Mouse (Mus musculus) c-Kit-positive CD71-negative TER-119-negative erythroid progenitor cells, embryonic 14.5 days (primary cell): ENCODE results near the gene Hspa12b.

Experiments used
- DNase-seq: peaks from one replicate; pipeline ENCODE4 v3.0.0-alpha.2; 2013; ENCODE audit warnings: low read depth

Hspa12b gene

DNA sequence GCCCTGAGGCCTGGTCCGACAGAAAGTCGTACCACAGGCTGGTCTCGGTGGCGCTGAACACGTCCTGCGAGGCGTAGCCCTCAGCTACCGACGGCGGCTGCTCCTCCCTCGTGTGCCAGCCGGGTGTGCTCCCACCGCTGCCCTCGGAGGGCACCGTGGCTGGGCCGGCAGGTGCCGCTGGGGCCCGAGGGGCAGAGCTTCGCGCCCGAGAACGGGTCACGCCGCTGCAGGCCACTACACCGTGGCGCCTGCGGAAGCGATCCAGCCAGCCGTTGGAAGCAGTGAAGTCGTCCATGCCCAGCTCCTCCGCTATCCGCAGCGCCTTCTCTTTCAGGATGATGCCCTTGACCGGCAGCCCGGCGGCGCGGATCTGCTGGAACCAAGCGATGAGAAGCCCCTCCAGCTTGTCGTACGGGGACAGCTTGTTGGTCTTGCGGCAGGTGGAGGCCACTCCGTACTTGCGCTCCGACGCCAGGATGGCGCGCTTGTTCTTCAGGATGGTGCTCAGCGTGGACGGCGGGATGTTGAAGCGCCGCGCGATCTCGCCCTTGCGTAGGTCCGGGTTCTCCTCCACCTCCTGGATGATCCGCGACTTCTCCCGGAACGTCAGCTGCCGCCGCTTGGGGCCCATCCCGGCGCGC, 52.3 kb downstream of the Hspa12b start:
- no peak for DNase-seq

DNA sequence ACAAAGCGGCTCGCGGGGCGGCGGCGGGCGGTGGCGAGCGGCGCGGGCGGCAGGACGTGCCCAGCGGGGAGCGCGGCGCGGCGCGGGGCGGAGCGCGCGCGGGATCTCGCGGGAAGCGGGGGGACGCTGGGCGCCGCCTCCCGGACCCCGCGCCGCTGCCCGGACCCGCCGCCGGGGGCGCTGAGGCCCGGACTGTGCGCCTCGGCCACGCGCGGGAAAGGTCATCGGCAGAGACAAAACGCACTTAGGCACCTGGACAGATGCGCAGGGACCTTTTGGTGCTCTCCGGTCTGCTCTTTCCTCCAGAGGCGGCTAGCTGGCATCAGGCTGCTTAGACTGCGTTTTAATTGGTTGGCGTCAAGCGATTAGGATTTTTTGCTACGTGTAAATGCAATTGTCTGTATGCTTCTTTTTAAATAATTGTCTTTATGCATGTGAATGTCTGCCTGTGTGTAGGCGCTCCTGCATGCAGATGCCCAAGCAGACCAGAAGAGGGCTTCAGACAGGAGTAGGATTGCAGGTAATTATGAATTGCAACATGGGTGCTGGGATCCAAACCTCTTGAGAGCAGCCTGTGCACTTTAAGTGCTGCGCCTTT, 53.0 kb downstream of the Hspa12b start, which contains the start of gene Cenpb:
Gene Cenpb, minus strand, starts transcription at position 78 of the 598 bp plus-strand sequence.
- peak; percentile 50 for DNase-seq

DNA sequence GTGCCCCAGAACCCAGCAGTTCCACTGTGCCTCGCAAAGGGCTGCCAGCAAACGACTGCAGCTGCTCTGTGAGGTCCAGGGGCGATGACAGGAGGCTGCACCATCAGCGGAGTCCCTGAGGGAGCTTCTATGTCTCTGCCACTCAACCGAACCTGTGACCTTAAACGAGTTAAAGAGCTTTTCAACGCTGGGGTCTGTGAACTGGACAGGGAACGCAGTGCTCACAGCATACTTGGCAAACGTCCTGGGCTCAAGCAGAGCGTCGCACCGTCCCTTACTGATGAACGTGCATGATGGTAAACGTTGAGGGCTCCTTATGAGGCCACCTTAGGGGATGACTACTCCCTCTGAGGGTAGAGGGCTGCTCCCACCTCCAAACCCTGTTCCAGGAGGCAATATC, 59.3 kb downstream of the Hspa12b start:
- DNase-seq, result no peak

DNA sequence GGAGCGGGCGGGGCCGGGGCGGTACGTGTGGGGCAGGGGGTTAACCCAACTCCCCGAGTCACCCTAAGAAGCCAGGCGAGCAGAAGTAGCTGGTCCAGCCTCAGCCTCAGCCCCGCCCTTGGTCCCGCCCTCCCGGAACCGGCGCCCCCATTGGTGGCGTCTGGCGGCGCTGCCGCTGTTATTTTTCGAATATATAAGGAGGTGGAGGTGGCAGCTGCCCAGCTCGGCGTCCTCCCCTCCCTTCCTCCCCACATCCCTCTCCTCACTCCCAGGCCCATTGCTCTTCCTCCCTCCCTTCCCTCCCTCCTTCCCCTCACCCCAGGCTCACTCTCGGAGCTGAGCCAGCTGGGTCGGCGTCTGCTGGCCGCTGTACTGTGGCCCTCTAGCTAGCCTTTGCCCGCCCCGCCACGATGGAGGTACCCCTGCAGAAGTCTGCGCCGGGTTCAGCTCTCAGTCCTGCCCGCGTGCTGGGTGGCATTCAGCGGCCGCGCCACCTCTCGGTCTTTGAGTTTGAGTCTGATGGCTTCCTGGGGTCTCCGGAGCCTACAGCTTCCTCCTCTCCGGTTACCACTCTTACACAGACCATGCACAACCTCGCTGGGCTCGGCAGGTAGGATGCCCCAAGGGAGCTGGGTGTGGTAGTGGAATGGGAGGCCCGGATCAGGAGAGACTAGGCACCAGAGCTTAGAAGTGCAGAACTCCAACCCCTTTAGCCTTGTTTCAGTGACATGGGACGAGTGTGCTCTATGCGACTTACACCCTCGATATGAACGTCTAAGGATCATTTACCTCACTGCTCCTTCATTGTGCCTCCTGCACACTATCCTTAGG, 59.9 kb downstream of the Hspa12b start, which contains the start of the genes Cdc25b and Spef1:
Gene Cdc25b, plus strand, starts transcription at position 179 of the 831 bp plus-strand sequence.
Gene Spef1, minus strand, starts transcription at position 512 of the 831 bp plus-strand sequence.
- DNase-seq, result peak; percentile 61

DNA sequence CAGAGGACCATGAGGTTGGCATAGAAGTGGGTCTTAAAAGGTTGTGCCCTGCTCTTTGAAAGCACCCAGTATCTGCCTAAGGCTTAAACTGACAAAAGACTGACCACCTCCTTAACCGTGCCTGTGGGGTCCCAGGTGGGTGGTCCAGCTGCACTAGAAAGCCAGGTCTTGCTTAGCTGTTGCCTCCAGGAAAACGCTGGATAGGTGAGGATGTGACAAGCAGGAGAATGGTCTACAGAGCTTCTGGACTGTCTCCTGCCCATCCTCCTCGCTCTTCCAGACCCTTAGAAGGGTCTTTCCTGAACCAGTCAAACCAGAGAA, 60.5 kb downstream of the Hspa12b start:
- DNase-seq, result no peak

DNA sequence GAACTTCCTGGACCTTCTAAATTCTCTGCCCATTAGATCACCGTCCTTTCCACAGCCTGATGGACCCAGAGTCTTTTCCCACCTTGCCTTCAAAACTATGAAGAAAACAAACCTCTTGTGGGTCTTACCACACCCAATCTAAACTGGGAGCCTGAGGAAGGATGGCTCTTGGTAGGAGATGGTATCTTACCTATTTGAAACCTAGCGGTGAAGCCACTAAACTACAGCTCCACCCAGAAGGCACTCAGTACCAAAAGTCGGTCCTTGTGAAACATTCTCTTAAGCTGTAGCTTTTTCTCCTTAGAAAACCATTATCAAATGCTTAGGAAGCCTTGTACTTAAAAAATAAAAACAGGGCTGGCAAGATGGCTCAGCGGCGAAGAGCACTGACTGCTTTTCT, 61.2 kb downstream of the Hspa12b start:
- no peak for DNase-seq

DNA sequence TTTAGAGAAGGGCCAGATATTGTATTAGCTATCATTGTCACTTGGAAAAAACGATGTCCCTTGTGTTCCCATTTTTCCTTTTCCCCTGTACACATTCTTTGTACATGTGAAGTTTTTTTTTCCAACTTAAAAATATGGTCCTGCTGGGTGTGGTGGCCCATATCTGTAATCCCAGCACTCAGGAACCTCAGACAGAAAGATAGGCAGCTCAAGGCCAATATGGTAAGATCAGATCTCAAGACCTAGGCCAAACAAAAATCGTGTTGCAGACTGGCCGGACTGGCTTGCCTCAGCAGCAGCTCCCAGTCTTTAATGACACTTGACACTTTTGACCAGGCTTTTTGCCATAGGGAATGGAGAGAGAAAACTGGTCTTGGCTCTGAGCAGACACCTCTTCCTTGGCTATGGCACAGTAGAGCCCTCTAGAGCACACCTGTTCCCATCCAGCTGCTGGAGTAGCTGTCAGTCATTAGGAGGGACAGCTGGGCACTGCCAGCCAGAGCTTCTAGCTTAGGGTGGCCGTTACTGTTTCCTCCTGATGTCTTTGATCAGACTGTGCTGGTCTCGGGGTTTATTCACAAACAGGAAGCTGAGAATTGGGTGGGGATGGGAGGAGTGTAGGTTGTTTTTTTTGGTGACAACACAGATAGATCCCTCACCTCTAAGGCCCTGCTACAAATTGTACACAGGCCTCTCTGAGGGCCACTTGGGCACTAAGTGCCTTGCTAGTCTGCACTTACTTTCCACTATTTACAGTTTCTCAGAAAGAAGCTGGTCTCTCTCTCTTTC, 62.6 kb downstream of the Hspa12b start:
- no peak for DNase-seq

DNA sequence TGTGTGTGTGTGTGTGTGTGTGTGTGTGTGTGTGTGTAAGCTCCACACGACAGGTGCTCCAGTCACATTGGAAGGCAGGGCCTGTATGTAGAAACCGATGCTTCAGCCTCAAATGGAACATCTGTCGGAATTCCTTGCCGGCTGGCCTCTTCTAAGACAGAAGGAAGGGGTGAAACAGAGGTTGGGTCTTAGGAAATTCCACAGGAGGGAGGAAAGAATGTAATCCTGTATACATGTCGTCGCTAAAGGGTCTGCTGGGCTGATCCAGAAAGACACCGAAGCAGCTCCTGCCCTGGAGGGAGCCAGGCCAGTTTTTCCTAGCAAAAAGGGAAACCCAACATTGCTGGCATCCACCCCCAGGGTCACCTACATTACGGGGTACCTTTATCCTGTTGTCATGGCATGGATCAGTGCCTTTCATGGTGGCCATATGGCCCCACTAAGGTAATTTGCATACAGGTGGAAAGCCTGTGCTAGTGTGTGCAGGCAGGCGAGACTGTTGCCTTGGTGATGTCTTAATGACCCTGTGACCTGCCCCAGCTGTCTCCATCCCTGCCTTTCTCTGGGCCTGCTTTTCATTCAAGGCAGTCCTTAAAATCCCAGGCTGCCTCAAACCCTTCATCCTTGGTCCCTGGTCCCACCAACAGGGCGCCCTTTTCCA, 63.4 kb downstream of the Hspa12b start:
- DNase-seq, result no peak

DNA sequence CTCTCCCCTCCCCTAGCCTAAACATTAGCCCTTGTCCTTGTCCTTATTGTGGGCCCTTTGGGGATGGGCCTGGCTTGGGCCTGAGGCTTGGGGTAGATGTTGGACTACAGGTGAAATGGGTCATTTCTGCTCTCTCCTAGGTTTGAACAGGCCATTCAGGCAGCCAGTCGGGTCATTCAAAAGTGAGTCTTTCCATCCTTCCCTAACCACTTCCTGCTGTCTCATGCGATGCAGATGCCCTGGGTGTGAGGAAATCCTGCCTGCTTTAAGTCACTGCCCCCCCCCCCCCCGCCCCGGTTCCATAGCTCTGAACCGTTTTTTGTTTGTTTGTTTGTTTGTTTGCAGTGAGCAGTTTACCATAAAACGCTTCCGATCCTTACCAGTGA, 63.9 kb downstream of the Hspa12b start:
- DNase-seq, result no peak
